Mouse (Mus musculus): Measurements from ENCODE around the gene Prdm16.

The Prdm16 gene

GRCm38 (mm10) chr4:154480544-154481260, 156.0 kb downstream of the Prdm16 start:
- DNase-seq (ENCODE audit: low spot score in 2 of 2), result no peak

- DNase-seq (ENCODE audit: low spot score in 2 of 2), result no peak
Measured at GRCm38 (mm10) chr4:154480143-154480542, 156.5 kb downstream of the Prdm16 start.

DNA sequence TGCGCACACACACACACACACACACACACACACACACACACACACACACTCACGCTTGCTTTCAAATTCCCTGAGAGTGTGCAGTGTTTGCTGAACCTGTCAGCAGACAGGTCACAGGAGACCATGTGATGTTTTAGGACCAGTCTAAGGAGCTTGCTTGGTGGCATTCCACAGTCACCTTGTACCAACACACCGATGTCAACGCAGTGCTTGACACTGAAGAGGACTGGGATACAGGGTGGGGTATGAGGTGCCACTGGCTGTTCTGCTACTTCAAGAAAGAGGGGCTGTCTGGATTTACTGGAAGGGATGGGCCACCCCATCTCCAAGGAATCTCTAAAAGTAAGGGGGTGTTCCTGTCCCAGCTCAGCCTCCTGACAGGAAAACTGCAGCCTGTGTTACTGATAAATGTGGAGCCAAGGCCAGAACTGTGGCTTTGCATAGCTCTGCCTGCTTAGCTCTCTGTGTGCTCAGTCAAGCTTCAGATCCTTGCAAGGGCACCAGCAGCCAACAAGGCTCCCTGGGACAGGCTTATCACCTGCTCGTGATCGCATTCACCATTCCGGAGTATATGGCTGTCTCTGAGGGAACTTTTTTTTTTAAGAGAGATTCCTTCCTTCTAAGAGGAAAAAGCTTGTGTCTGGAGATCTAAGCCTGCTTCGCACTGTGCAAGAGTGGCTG, 157.6 kb downstream of the Prdm16 start:
- DNase-seq (ENCODE audit: low spot score in 2 of 2), result no peak

- no peak for DNase-seq (ENCODE audit: low spot score in 2 of 2)
Measured at GRCm38 (mm10) chr4:154473571-154474307, 162.9 kb downstream of the Prdm16 start.

GRCm38 (mm10) chr4:154472569-154472968, 164.1 kb downstream of the Prdm16 start:
- DNase-seq (ENCODE audit: low spot score in 2 of 2), result no peak

DNA sequence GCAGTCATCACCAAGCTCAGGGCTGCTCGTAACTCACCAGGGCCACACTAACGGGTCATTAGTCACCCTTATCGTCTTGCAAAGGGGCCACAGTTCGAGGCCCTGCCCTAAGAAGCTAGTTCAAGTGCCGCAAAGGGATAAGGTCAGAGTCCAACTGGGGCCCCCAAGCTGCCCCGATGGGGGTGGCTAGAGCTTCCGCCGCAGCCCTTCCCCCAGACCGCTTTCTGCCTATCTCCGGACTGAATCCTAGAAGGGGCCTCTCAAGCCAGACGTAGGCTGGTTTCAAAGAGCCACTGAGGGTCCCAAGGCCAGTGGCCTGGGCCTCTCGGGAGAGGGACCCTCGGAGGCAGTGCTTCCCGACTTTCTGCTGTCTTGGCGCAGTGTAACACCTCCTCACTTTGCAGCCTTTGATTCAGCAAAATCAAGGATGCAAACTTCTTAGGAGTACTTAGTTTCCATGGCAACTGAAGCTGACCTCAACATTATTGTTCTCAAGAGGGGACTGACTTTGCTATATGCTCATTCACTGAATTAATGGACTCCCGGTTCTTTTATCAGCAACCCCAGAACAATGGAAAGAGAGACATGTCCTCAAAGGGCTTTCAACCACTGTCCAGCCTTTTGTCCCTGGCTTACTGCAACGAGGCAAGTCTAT, 165.1 kb downstream of the Prdm16 start:
- no peak for DNase-seq (ENCODE audit: low spot score in 2 of 2)

DNA sequence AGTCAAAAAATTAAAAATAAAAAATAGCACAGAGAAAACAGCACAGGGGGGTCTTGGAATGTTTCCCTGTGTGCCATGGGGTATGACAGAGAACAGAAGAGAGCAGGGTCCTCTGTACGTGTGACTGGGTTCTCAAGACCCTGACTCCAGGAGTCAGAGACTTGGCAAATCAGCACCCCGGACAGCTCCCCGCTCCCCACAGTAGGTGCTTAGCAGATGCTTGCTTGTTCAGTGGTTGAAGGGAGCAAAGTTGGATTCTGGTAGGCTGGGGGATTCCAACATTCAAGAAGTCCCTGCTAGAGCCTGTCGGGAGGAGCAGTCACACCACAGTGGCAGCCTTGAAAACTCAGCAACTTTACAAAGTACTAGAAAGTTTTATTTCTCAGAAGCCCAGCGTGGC, 170.4 kb downstream of the Prdm16 start:
- no peak for DNase-seq (ENCODE audit: low spot score in 2 of 2)

- DNase-seq (ENCODE audit: low spot score in 2 of 2), result no peak
Measured at GRCm38 (mm10) chr4:154465123-154465522, 171.6 kb downstream of the Prdm16 start.

- no peak for DNase-seq (ENCODE audit: low spot score in 2 of 2)
Measured at GRCm38 (mm10) chr4:154460021-154460420, 176.7 kb downstream of the Prdm16 start.

DNA sequence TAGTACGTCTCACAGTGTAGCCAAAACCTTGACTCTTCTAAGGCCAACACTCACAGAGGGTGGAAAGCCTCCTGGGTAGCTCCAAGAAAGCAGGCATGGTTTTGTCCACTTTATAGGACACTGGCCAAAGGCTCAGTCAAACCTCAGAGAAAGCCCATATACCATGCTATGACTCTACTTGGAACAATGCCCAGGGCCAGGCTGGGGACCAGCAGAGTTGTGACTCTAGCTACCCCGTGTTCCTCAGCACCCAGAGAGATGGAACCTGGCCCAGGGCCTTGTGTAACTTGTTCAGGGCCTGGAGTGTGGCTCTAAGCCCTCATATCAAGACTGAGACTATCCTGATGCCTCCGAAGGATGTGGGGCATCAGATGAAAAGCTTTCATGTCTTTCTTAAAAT, 178.9 kb downstream of the Prdm16 start:
- DNase-seq (ENCODE audit: low spot score in 2 of 2), result no peak

- DNase-seq (ENCODE audit: low spot score in 2 of 2), result no peak
Measured at GRCm38 (mm10) chr4:154456265-154456822, 180.3 kb downstream of the Prdm16 start.

- no peak for DNase-seq (ENCODE audit: low spot score in 2 of 2)
Measured at GRCm38 (mm10) chr4:154450441-154450840, 186.2 kb downstream of the Prdm16 start.

GRCm38 (mm10) chr4:154450036-154450435, 186.6 kb downstream of the Prdm16 start:
- no peak for DNase-seq (ENCODE audit: low spot score in 2 of 2)

- no peak for DNase-seq (ENCODE audit: low spot score in 2 of 2)
Measured at GRCm38 (mm10) chr4:154449343-154449742, 187.3 kb downstream of the Prdm16 start.

GRCm38 (mm10) chr4:154445721-154446120, 191.0 kb downstream of the Prdm16 start:
- no peak for DNase-seq (ENCODE audit: low spot score in 2 of 2)

DNA sequence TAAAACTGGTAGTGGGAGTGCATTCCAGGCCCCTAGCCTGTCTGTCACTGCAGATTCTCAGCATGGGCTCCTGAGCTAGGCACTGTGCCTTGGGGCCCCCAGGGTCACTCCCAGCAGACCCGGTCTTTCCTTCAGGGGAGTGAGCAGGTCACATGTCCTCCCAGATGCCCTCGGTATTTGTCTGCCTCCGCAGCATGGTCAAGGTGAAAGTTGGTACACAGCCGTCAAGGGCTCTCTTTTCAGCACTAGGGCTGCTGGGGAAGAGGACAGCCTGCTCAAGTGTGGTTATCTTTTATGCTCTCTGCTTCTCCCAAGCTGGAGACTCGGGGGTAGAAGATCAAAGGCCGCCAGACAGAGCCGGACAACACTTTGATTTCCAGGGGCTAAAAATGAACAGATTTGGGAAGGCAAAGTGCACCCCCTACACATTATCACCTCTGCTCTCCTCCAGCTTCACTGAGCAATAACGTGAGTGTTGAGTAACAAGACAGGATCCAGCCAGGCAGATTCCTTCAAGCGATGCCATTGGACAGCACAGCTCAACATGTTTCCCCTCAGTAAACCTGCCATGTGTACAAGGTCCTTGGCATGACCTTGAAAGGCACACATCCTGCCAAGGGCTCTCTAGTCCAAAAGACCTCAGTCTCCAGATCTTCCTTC, 193.9 kb downstream of the Prdm16 start:
- DNase-seq (ENCODE audit: low spot score in 2 of 2), result no peak

DNA sequence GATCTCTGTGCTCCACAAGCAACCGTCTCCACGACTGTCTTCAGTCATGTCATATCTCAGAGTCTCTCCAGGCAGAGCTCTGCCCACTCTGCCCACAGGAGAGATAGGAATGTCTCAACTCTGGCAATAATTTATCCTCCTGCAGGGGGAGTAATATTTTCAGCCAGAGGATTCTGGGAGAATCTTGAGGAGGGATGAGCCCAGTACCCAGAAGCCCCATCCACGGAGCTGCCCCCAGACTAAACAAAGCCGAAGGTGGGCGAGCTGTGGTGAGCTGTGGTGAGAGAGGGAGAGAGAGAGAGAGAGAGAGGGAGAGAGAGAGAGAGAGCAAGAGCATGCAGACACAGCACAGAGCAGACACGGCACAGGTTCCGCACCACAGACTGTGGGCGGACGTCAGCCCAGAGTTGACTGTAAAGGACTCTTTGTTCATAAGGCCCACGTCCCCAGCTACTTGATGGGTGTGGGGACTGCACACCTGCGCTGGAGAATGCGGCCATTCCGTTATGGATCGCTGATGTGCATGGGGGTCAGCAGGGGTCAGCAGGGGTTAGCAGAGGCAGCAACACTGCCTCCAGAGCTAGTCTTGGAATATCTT, 197.1 kb downstream of the Prdm16 start:
- DNase-seq (ENCODE audit: low spot score in 2 of 2), result no peak

- DNase-seq (ENCODE audit: low spot score in 2 of 2), result no peak
Measured at GRCm38 (mm10) chr4:154438610-154439009, 198.1 kb downstream of the Prdm16 start.

DNA sequence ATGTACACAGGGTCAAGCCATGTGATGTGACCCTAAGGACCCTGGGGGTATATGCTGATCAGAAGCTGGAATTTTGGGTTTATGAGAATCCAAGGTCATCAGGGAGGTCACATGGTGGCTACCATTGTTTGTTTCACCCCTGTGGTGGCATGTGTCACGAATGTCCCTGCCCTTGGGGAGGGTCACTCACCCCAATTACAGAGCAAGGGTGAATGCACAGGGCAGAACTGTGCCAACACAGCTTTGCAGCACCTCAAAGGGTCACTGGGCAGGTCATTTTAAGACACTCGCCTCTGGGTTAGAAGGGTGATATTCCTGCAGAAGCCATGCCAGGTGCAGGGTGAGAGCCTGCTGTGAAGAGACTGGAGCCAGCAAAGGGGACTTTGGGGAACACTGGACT, 206.9 kb downstream of the Prdm16 start:
- no peak for DNase-seq (ENCODE audit: low spot score in 2 of 2)

DNA sequence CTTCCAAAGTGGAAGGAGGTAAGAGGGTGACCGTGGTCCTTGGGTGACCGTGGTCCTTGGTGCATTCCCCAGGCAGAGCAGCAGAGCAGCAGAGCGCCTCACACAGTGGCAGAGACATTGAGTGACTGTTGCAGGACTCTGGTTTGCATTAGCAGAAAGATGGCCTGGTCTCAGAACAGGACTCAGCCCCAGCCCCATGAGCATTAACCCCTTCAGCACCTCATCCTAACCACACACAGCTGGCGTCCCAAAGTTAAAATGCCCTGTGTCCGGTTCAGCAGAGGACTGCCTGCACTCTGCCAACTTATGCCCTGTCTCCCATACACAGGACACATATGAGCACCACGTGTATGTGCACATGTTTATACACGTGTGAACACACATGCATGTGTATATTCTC, 209.8 kb downstream of the Prdm16 start:
- DNase-seq (ENCODE audit: low spot score in 2 of 2), result no peak

GRCm38 (mm10) chr4:154425284-154425683, 211.4 kb downstream of the Prdm16 start:
- DNase-seq (ENCODE audit: low spot score in 2 of 2), result no peak

Measured in urinary bladder, postnatal 4 days (tissue).